Mouse (Mus musculus) myocyte (in vitro differentiated cells): ENCODE results near the gene Pde4a.

ENCODE experiments used
- CEBPB ChIP-seq: IDR thresholded peaks from 2 replicates; pipeline ENCODE4 v1.6.1; 2011; ENCODE audit warnings: mild to moderate bottlenecking, moderate library complexity; ENCODE audit not compliant: poor library complexity, insufficient read depth, severe bottlenecking
- E2F4 ChIP-seq: IDR thresholded peaks from one replicate; pipeline ENCODE4 v1.6.1; 2011; ENCODE audit warnings: mild to moderate bottlenecking, control low read depth, moderate library complexity; ENCODE audit not compliant: insufficient read depth
- MAX ChIP-seq: IDR thresholded peaks from one replicate; pipeline ENCODE4 v1.6.1; 2011; ENCODE audit warnings: low read depth, mild to moderate bottlenecking, control low read depth
- MYOD1 ChIP-seq, 3 experiments: IDR thresholded peaks; one replicate each; pipeline ENCODE4 v1.6.1; 2011; ENCODE audit warnings: control low read depth in 2 of 3, low read depth in 2 of 3, mild to moderate bottlenecking in 2 of 3, moderate library complexity in 1 of 3; ENCODE audit not compliant: insufficient read length in 2 of 3, control insufficient read depth in 1 of 3
- MYOG ChIP-seq, 3 experiments: IDR thresholded peaks; one replicate each; pipeline ENCODE4 v1.6.1; 2011; ENCODE audit warnings: control low read depth in 2 of 3, low read depth in 2 of 3, mild to moderate bottlenecking in 2 of 3; ENCODE audit not compliant: insufficient read length in 2 of 3, control insufficient read depth in 1 of 3, insufficient read depth in 1 of 3
- POLR2A ChIP-seq: IDR thresholded peaks from one replicate; pipeline ENCODE4 v1.6.1; 2011; ENCODE audit warnings: low read depth, mild to moderate bottlenecking, control low read depth, moderate library complexity; ENCODE audit not compliant: insufficient read length
- POLR2AphosphoS2 ChIP-seq: IDR thresholded peaks from one replicate; pipeline ENCODE4 v1.6.1; 2011; ENCODE audit warnings: low read depth, control low read depth; ENCODE audit not compliant: insufficient read length
- REST ChIP-seq: IDR thresholded peaks from one replicate; pipeline ENCODE4 v1.6.1; 2011; ENCODE audit warnings: mild to moderate bottlenecking, control low read depth, moderate library complexity; ENCODE audit not compliant: insufficient read depth, insufficient read length
- SRF ChIP-seq: IDR thresholded peaks from one replicate; pipeline ENCODE4 v1.6.1; 2011; ENCODE audit warnings: low read depth; ENCODE audit not compliant: control insufficient read depth, insufficient read length
- TCF12 ChIP-seq: IDR thresholded peaks from one replicate; pipeline ENCODE4 v1.6.1; 2011; ENCODE audit warnings: mild to moderate bottlenecking, control low read depth; ENCODE audit not compliant: poor library complexity, insufficient read depth, severe bottlenecking
- TCF3 ChIP-seq: IDR thresholded peaks from one replicate; pipeline ENCODE4 v1.6.1; 2011; ENCODE audit warnings: low read depth, control low read depth; ENCODE audit not compliant: insufficient read length
- USF1 ChIP-seq: IDR thresholded peaks from one replicate; pipeline ENCODE4 v1.6.1; 2011; ENCODE audit warnings: low read depth, mild to moderate bottlenecking, control low read depth, moderate library complexity

- TF ChIP-seq POLR2A, result no peak
- TF ChIP-seq E2F4, result no peak
- no peak for TF ChIP-seq USF1
- TF ChIP-seq POLR2AphosphoS2, result no peak
- no peak for TF ChIP-seq MYOG (IDR thresholded peaks at IDR 0.05; ENCODE audit: control insufficient read depth in 1 of 3, insufficient read depth in 1 of 3, insufficient read length in 2 of 3, low read depth in 2 of 3)
- no peak for TF ChIP-seq TCF3
- no peak for TF ChIP-seq CEBPB
- TF ChIP-seq TCF12, result no peak
- no peak for TF ChIP-seq MYOD1 (IDR thresholded peaks at IDR 0.05; ENCODE audit: control insufficient read depth in 1 of 3, insufficient read length in 2 of 3, low read depth in 2 of 3)
- TF ChIP-seq MAX, result no peak
- no peak for TF ChIP-seq REST
- no peak for TF ChIP-seq SRF
Measured at GRCm38 (mm10) chr9:21125502-21126258, 39.8 kb upstream of the Pde4a start.
